Mouse (Mus musculus) mammary gland, adult 2 months (tissue): ENCODE measurements around the gene Map3k9. TPM values are rescaled to one million over a fixed set of nuclear protein-coding genes. Genes with fewer than 3 reads are reported as not detected.

Source experiments
- polyA plus RNA-seq: library from polyadenylated mRNA; depleted of rRNA; stranded (reverse); fragments of >200 nt; gene quantifications from 2 replicates; pipeline ENCODE4 v1.2.3, GENCODE M21; 2012; ENCODE audit warnings: low replicate concordance; rRNA removed

Gene Map3k9
- polyA plus RNA-seq = 1.3 and 2.1 TPM in 2 replicates

GRCm38 (mm10) chr12:81781105-81781909, at the start of gene Map3k9:
TSS of gene Map3k9 (minus strand) at chr12:81781175.

Other genes with a start within 250 kb of the Map3k9 start
- gene Gm20498, start 248.3 kb downstream of the Map3k9 start, polyA plus RNA-seq = 6.3 and 7.7 TPM in 2 replicates
- 13.7 and 47.9 TPM in 2 replicates for gene Synj2bp, start 248.3 kb downstream of the Map3k9 start, polyA plus RNA-seq
- not detected in 2 replicates for gene Adam21, start 212.7 kb downstream of the Map3k9 start, polyA plus RNA-seq
- 3.3 and 11.7 TPM in 2 replicates for gene Med6, start 186.2 kb downstream of the Map3k9 start, polyA plus RNA-seq
- gene Ttc9, start 149.9 kb downstream of the Map3k9 start, polyA plus RNA-seq = 1.2 and 2.4 TPM in 2 replicates
- gene Pcnx, start 78.8 kb upstream of the Map3k9 start, polyA plus RNA-seq = 21.3 and 25.3 TPM in 2 replicates